8 mouse cellular contexts compared by ENCODE assay signal in genomic region chr10:77151551-77152002, GRCm38 (mm10). TPM values are rescaled to one million over a fixed set of nuclear protein-coding genes. Genes with fewer than 3 reads are reported as not detected.
A peak's percentile ranks its signal among the peaks of the same experiment; 100 is the strongest.
DNase-seq lines count a peak whose midpoint lies in the region; ATAC-seq and TF ChIP-seq lines count a peak whose summit lies in the region.

No protein-coding gene starts in this region.

- H3K9me3 ChIP-seq in heart, embryonic 13.5 days, result no peaks in the 10 kb centered on the region
- H3K9me3 ChIP-seq in forebrain, embryonic 14.5 days (replicated peaks; ENCODE audit: control insufficient read depth, low read length), result no peaks in the 10 kb centered on the region
- no peaks in the 10 kb centered on the region for H3K9me3 ChIP-seq in kidney, postnatal 0 days (replicated peaks; ENCODE audit: low read length)
- H3K9me3 ChIP-seq in neural tube, embryonic 13.5 days, result no peaks in the 10 kb centered on the region

- 0 out of 2 replicates have a peak, but pooled peaks cover 9% of the 10 kb centered on the region for H3K36me3 ChIP-seq in heart, embryonic 13.5 days
- no peaks in the 10 kb centered on the region for H3K36me3 ChIP-seq in forebrain, embryonic 14.5 days (ENCODE audit: control insufficient read depth, insufficient read depth, low read length)
- no peaks in the 10 kb centered on the region for H3K36me3 ChIP-seq in kidney, postnatal 0 days (ENCODE audit: insufficient read depth, low read length)
- no peaks in the 10 kb centered on the region for H3K36me3 ChIP-seq in neural tube, embryonic 13.5 days

- no peak for ATAC-seq in heart, embryonic 13.5 days (ENCODE audit: extremely low read depth, insufficient number of reproducible peaks, low FRiP score, low TSS enrichment)
- peak; percentile 33 for ATAC-seq in forebrain, embryonic 14.5 days
- ATAC-seq in kidney, postnatal 0 days (replicated peaks; ENCODE audit: low FRiP score, low read depth), result peak; percentile 19
- ATAC-seq in neural tube, embryonic 13.5 days (ENCODE audit: low read depth), result peak; percentile 44

- peak overlapping the region; percentile 58 for H3K9ac ChIP-seq in heart, embryonic 13.5 days
- H3K9ac ChIP-seq in forebrain, embryonic 14.5 days (ENCODE audit: low read length), result peak overlapping the region; percentile 21; the same call in 1 of the 2 replicates
- no peak overlapping the region for H3K9ac ChIP-seq in kidney, postnatal 0 days (ENCODE audit: low read depth, low read length)
- peak overlapping the region; percentile 44; the same call in 1 of the 2 replicates for H3K9ac ChIP-seq in neural tube, embryonic 13.5 days

- H3K4me2 ChIP-seq in heart, embryonic 13.5 days, result peak overlapping the region; percentile 56
- peak overlapping the region; percentile 30 for H3K4me2 ChIP-seq in forebrain, embryonic 14.5 days (ENCODE audit: low read length)
- H3K4me2 ChIP-seq in kidney, postnatal 0 days (ENCODE audit: low read length), result peak overlapping the region; percentile 24; the same call in 1 of the 2 replicates
- H3K4me2 ChIP-seq in neural tube, embryonic 13.5 days, result peak overlapping the region; percentile 45

- intact Hi-C loops in heart, postnatal 10 days (cut with DNase I), result no loop called here

- 0 out of 2 replicates have a peak overlapping the region, but pooled peaks have one; percentile 25 for H3K4me3 ChIP-seq in heart, embryonic 13.5 days
- no peak overlapping the region for H3K4me3 ChIP-seq in forebrain, embryonic 14.5 days (ENCODE audit: low read depth, low read length)
- no peak overlapping the region for H3K4me3 ChIP-seq in kidney, postnatal 0 days (replicated peaks; ENCODE audit: low read depth, low read length)
- peak overlapping the region; percentile 14; the same call in 1 of the 2 replicates for H3K4me3 ChIP-seq in neural tube, embryonic 13.5 days

- no peaks in the 10 kb centered on the region for H3K27me3 ChIP-seq in heart, embryonic 13.5 days (replicated peaks)
- H3K27me3 ChIP-seq in forebrain, embryonic 14.5 days (replicated peaks; ENCODE audit: control insufficient read depth, insufficient read depth, low read length), result no peaks in the 10 kb centered on the region
- no peaks in the 10 kb centered on the region for H3K27me3 ChIP-seq in kidney, postnatal 0 days (ENCODE audit: insufficient read depth, low read length)
- no peaks in the 10 kb centered on the region for H3K27me3 ChIP-seq in neural tube, embryonic 13.5 days

- H3K27ac ChIP-seq in heart, embryonic 13.5 days (replicated peaks), result peak overlapping the region; percentile 71
- peak overlapping the region; percentile 73 for H3K27ac ChIP-seq in forebrain, embryonic 14.5 days (ENCODE audit: low read depth, low read length)
- H3K27ac ChIP-seq in kidney, postnatal 0 days, result peak overlapping the region; percentile 91
- H3K27ac ChIP-seq in neural tube, embryonic 13.5 days (replicated peaks), result peak overlapping the region; percentile 59

- H3K4me1 ChIP-seq in heart, embryonic 13.5 days, result peaks cover 76% of the 10 kb centered on the region
- H3K4me1 ChIP-seq in forebrain, embryonic 14.5 days (ENCODE audit: control insufficient read depth, insufficient read depth, low read length), result peaks cover 28% of the 10 kb centered on the region
- peaks cover 41% of the 10 kb centered on the region for H3K4me1 ChIP-seq in kidney, postnatal 0 days (replicated peaks; ENCODE audit: insufficient read depth, low read length)
- peaks cover 34% of the 10 kb centered on the region for H3K4me1 ChIP-seq in neural tube, embryonic 13.5 days (replicated peaks)

- 70% methylated on average over 4 of the region's 4 CpGs for WGBS in heart, embryonic 13.5 days
- WGBS in forebrain, embryonic 14.5 days, result 19% methylated on average over 4 of the region's 4 CpGs
- WGBS in kidney, postnatal 0 days, result 44% methylated on average over 4 of the region's 4 CpGs
- 41% methylated on average over 4 of the region's 4 CpGs for WGBS in neural tube, embryonic 13.5 days

- no peak for DNase-seq in heart, postnatal 10 days
- peak; percentile 46 for DNase-seq in forebrain, embryonic 14.5 days (ENCODE audit: low spot score)
- DNase-seq in kidney, postnatal 0 days (ENCODE audit: low spot score), result no peak
- no peak for DNase-seq in liver
- DNase-seq in embryo, embryonic 9.5 days (ENCODE audit: extremely low spot score), result no peak
- no peak for DNase-seq in cerebellum, postnatal 25 days

- peak; percentile 39; the same call in 1 of the 2 replicates for TF ChIP-seq CTCF in kidney, postnatal 0 days (IDR thresholded peaks at IDR 0.05; ENCODE audit: low read depth)

RNA-seq across cellular contexts. Expression of gene Col18a1, which starts 14.8 kb away (rescaled TPM):
- 143 and 155 TPM in 2 replicates for polyA plus RNA-seq in heart, embryonic 13.5 days (2015; fragmentation: Nextera tagmentation; extraction: Ambion mirVana)
- total RNA-seq in heart, postnatal 10 days (2021), result 10 to 100 TPM; 49.9 to 53.2 TPM
- polyA plus RNA-seq in forebrain, embryonic 14.5 days (2014; fragmentation: Nextera tagmentation; extraction: Ambion mirVana), result 21.3 and 24.1 TPM in 2 replicates
- 178 and 197 TPM in 2 replicates for polyA plus RNA-seq in kidney, postnatal 0 days (2015; fragmentation: Nextera tagmentation; extraction: Ambion mirVana)
- 63.3 and 64.2 TPM in 2 replicates for polyA plus RNA-seq in neural tube, embryonic 13.5 days (2015; fragmentation: Nextera tagmentation; extraction: Ambion mirVana)

Comparison
In these comparisons a context has a peak if more than half of its experiments do, and no peak if none do; other contexts are left out.
1. H3K4me3 ChIP-seq: peak in heart, embryonic 13.5 days (single experiment) and neural tube, embryonic 13.5 days (single experiment); none in forebrain, embryonic 14.5 days (single experiment) and kidney, postnatal 0 days (single experiment).
2. Peak in every context shown above with its lines, with median percentiles within 50 percentile points of each other: H3K27ac ChIP-seq and H3K4me2 ChIP-seq.